Mouse (Mus musculus) mouse trophoblast stem cell (cell line): ENCODE measurements at regions not wholly inside any gene's neighbourhood (a gene's known extent, or its start where the extent isn't known, plus 50 kb on each side); places are given as distances from the start of the nearest gene placed in this dataset.

Experiments
- in situ Hi-C, 2 experiments: fragments of 300-500 bp; cut with MseI, MboI; formaldehyde crosslinking; loops; 2 replicates in 1 of 2; 3 replicates in 1 of 2; pipeline ENCODE4 v1.15.1; 2025

- in situ Hi-C loops: loop anchor here in 1 of 2 experiments (25.0 kb wide), 1 partner anchor 1654 kb away; the partner anchor contains the start of gene Magel2
Measured at GRCm38 (mm10) chr7:60733331-60733994, 593.4 kb upstream of the Snrpn start.

- in situ Hi-C loops: loop anchor here in 1 of 2 experiments (25.0 kb wide), 1 partner anchor 1659 kb away; the partner anchor contains the start of gene Magel2
Measured at GRCm38 (mm10) chr7:60728108-60728721, 588.2 kb upstream of the Snrpn start.
